Mouse (Mus musculus) midbrain, embryonic 15.5 days (tissue): ENCODE data around the gene Calm2. TPM values are rescaled to one million over a fixed set of nuclear protein-coding genes. Genes with fewer than 3 reads are reported as not detected.

ENCODE experiments used
- ATAC-seq: fragments of 200-750 bp; cut with Nextera tagmentation; replicated peaks from 2 replicates; pipeline ENCODE4 v1.8.0; 2017; ENCODE audit warnings: moderate TSS enrichment
- H3K27ac ChIP-seq: fragments of 300-500 bp; sonication (generic); 2 replicates; pipeline ENCODE4 v1.5.1; 2015; ENCODE audit warnings: mild to moderate bottlenecking, inconsistent platforms
- H3K27me3 ChIP-seq: fragments of 300-500 bp; sonication (generic); replicated peaks from 2 replicates; pipeline ENCODE4 v1.6.1; 2015; ENCODE audit warnings: inconsistent platforms
- H3K36me3 ChIP-seq: fragments of 300-500 bp; sonication (generic); replicated peaks from 2 replicates; pipeline ENCODE4 v1.6.1; 2015; ENCODE audit warnings: inconsistent platforms
- H3K4me1 ChIP-seq: fragments of 300-500 bp; sonication (generic); 2 replicates; pipeline ENCODE4 v1.6.1; 2015; ENCODE audit warnings: inconsistent platforms
- H3K4me2 ChIP-seq: fragments of 300-500 bp; sonication (generic); 2 replicates; pipeline ENCODE4 v1.6.1; 2015; ENCODE audit warnings: inconsistent platforms, mild to moderate bottlenecking, moderate library complexity
- H3K4me3 ChIP-seq: fragments of 300-500 bp; sonication (generic); 2 replicates; pipeline ENCODE4 v1.5.1; 2015; ENCODE audit warnings: mild to moderate bottlenecking, inconsistent platforms
- H3K9ac ChIP-seq: fragments of 300-500 bp; sonication (generic); 2 replicates; pipeline ENCODE4 v1.6.1; 2015; ENCODE audit warnings: mild to moderate bottlenecking, inconsistent platforms
- H3K9me3 ChIP-seq: fragments of 300-500 bp; sonication (generic); 2 replicates; pipeline ENCODE4 v1.6.1; 2016; ENCODE audit warnings: inconsistent platforms
- WGBS: fragments of 180-500 bp; shearing (Covaris S2); methylation state at CpG from one replicate; pipeline ENCODE4 v1.1.7; 2015; ENCODE audit warnings: mixed read lengths; 5-methylcytosine and 5-hydroxymethylcytosine counted together
- polyA plus RNA-seq: library from polyadenylated mRNA; unstranded; fragments of >200 nt; fragmentation: Nextera tagmentation; extraction: Ambion mirVana; gene quantifications from 2 replicates; pipeline ENCODE4 v1.2.1, GENCODE M21; 2015

Gene Calm2
- polyA plus RNA-seq, 1 experiment from 2014 or later: 1,975 TPM

DNA sequence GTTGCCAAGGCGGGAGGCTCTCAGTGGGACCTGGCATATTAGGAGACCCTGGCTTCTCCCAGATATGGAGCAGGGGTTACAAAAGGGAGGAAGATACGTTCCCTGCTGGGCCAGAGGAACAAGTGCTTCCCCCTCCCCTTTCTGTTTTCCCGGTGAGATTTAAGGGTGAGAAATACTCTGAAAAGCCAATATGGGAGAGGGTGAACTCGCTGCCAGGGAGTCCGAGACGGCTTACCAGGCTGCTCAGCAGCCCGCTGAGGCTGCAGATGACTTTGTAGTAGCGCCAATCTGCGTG, 26.7 kb upstream of the Calm2 start:
- H3K9me3 ChIP-seq: no peaks in the 10 kb centered on the region
- H3K4me2 ChIP-seq: peak overlapping the region; percentile 45
- peak overlapping the region; percentile 4 for H3K9ac ChIP-seq
- H3K27ac ChIP-seq: peak overlapping the region; percentile 51
- peak overlapping the region; percentile 25 for H3K4me3 ChIP-seq
- peaks cover 15% of the 10 kb centered on the region for H3K4me1 ChIP-seq
- 9% methylated on average over 9 of the region's 9 CpGs for WGBS
- peak; percentile 3; the same call in 1 of the 2 replicates for ATAC-seq
- H3K27me3 ChIP-seq: no peaks in the 10 kb centered on the region
- H3K36me3 ChIP-seq: no peaks in the 10 kb centered on the region

- peaks cover 14% of the 10 kb centered on the region for H3K4me1 ChIP-seq
- H3K4me3 ChIP-seq: no peak overlapping the region
- H3K27ac ChIP-seq: peak overlapping the region; percentile 51; the same call in 1 of the 2 replicates
- WGBS: 65% methylated on average over 10 of the region's 10 CpGs
- no peak overlapping the region for H3K9ac ChIP-seq
- H3K27me3 ChIP-seq: no peaks in the 10 kb centered on the region
- H3K36me3 ChIP-seq: no peaks in the 10 kb centered on the region
- no peaks in the 10 kb centered on the region for H3K9me3 ChIP-seq
- no peak for ATAC-seq
- peak overlapping the region; percentile 45; the same call in 1 of the 2 replicates for H3K4me2 ChIP-seq
Observed at GRCm38 (mm10) chr17:87472879-87473278, 26.1 kb upstream of the Calm2 start.

- H3K9me3 ChIP-seq: no peaks in the 10 kb centered on the region
- H3K27ac ChIP-seq: no peak overlapping the region
- H3K36me3 ChIP-seq: no peaks in the 10 kb centered on the region
- no peak for ATAC-seq
- peaks cover 11% of the 10 kb centered on the region for H3K4me1 ChIP-seq
- no peak overlapping the region for H3K4me3 ChIP-seq
- WGBS: 65% methylated on average over 6 of the region's 6 CpGs
- no peak overlapping the region for H3K4me2 ChIP-seq
- H3K9ac ChIP-seq: no peak overlapping the region
- no peaks in the 10 kb centered on the region for H3K27me3 ChIP-seq
Observed at GRCm38 (mm10) chr17:87471661-87472060, 24.9 kb upstream of the Calm2 start.

DNA sequence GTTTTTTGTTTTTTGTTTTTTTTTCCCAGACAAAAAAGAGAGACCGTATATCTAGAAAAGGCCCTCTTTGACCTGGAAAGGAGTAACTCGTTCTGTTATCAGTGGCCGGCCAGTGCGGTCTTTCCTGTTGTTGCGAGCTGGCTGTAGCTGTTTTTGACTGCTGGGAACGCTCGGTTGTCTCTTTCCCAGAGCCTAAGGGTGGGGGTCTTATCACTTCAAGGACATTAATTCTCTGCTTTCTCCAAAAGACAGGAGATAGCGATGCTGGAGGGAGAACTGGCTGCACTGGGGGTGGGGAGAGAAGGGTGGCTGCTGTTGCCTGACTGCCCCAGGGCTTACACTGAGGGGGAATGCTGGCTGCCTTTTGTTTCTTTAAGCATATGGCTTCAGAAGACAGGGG, 24.1 kb upstream of the Calm2 start:
- no peak for ATAC-seq
- Histone ChIP-seq H3K36me3 (no peaks in the 10 kb centered on the region), H3K27me3 (no peaks in the 10 kb centered on the region), H3K4me3 (no peak overlapping the region), H3K9ac (no peak overlapping the region), H3K4me2 (no peak overlapping the region), H3K9me3 (no peaks in the 10 kb centered on the region), H3K27ac (no peak overlapping the region), H3K4me1 (peaks cover 11% of the 10 kb centered on the region)
- 71% methylated on average over 8 of the region's 8 CpGs for WGBS

DNA sequence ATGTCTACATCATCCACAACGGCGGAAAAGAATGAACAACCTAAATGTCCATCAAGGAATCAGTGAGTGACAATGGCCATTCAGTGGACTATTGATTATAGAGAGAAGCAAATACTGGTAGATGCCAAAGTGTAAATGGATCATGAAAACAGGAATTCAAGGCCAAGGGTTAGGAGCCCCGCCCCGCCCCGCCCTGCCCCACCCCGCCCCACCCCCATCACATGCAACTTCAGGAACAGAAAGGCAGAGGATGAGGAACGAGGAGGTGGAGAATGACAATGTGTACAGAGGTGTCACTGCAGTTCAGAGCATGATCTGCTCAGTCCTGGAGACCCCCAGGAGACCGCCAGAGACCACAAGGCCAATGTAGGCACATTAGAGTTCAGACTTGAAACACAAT, 23.5 kb upstream of the Calm2 start:
- no peak overlapping the region for H3K9ac ChIP-seq
- 77% methylated on average over 8 of the region's 8 CpGs for WGBS

GRCm38 (mm10) chr17:87469428-87469827, 22.7 kb upstream of the Calm2 start:
- no peak overlapping the region for H3K4me2 ChIP-seq
- H3K9me3 ChIP-seq: no peaks in the 10 kb centered on the region
- no peak overlapping the region for H3K9ac ChIP-seq
- no peaks in the 10 kb centered on the region for H3K36me3 ChIP-seq
- H3K27me3 ChIP-seq: no peaks in the 10 kb centered on the region
- WGBS: 83% methylated on average over 8 of the region's 8 CpGs
- H3K4me3 ChIP-seq: no peak overlapping the region
- H3K27ac ChIP-seq: no peak overlapping the region
- H3K4me1 ChIP-seq: peaks cover 11% of the 10 kb centered on the region
- ATAC-seq: no peak

More for the DNA sequence above, 23.5 kb upstream of the Calm2 start:
- no peak for ATAC-seq
- Histone ChIP-seq H3K4me3 (no peak overlapping the region), H3K9me3 (no peaks in the 10 kb centered on the region), H3K36me3 (no peaks in the 10 kb centered on the region), H3K4me1 (peaks cover 11% of the 10 kb centered on the region), H3K27me3 (no peaks in the 10 kb centered on the region), H3K27ac (no peak overlapping the region), H3K4me2 (no peak overlapping the region)

DNA sequence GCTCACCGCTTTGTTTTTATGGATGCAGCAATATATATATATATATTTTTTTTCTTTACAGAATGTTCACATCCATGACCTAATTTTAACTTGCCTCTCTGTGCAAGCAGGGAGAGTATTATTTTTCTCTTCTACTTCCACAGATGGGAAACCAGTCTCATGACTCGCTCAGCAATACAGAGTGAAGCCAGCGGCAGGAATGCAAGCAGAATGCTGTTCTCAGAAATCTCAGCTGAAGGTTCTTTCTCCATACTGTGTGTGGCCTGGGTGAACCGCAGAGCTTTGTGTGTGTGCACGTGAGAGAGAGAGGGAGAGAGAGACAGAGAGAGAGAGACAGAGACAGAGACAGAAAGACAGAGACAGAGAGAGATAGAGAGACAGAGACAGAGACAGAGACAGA, 21.9 kb upstream of the Calm2 start:
- Histone ChIP-seq H3K9me3 (no peaks in the 10 kb centered on the region), H3K4me1 (peaks cover 6% of the 10 kb centered on the region), H3K36me3 (no peaks in the 10 kb centered on the region), H3K9ac (no peak overlapping the region), H3K27me3 (no peaks in the 10 kb centered on the region), H3K4me3 (no peak overlapping the region), H3K27ac (no peak overlapping the region), H3K4me2 (no peak overlapping the region)
- no peak for ATAC-seq
- 84% methylated on average over 5 of the region's 5 CpGs for WGBS

DNA sequence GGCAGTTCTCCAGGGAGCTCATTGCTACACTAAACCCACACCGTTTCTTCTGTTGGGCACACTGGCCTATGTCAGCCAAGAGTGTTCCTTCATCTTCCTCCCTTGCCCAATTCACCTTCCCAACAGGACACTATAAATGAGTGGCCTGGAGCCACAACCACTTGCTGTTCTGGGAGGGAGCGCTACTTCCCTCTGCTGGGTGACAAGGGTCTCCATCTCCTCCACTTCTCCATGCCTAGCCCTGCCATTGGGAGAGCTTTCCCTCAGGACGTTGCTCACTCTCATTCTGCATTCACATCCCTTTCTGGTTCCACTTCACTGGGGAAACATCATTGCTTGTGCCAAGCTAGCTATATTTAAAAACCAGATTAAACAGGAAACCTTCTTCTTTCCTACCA, 14.8 kb upstream of the Calm2 start:
- Histone ChIP-seq H3K36me3 (no peaks in the 10 kb centered on the region), H3K9me3 (no peaks in the 10 kb centered on the region), H3K27me3 (no peaks in the 10 kb centered on the region), H3K27ac (no peak overlapping the region), H3K4me1 (peaks cover 39% of the 10 kb centered on the region), H3K4me2 (no peak overlapping the region), H3K4me3 (no peak overlapping the region), H3K9ac (no peak overlapping the region)
- WGBS: 39% methylated on average over 3 of the region's 3 CpGs
- ATAC-seq: peak; percentile 40; the same call in 1 of the 2 replicates

- no peaks in the 10 kb centered on the region for H3K27me3 ChIP-seq
- peak overlapping the region; percentile 39; the same call in 1 of the 2 replicates for H3K27ac ChIP-seq
- no peaks in the 10 kb centered on the region for H3K36me3 ChIP-seq
- peak; percentile 46 for ATAC-seq
- H3K9me3 ChIP-seq: no peaks in the 10 kb centered on the region
- peak overlapping the region; percentile 10; the same call in 1 of the 2 replicates for H3K4me2 ChIP-seq
- H3K4me1 ChIP-seq: peaks cover 39% of the 10 kb centered on the region
- no peak overlapping the region for H3K4me3 ChIP-seq
- 18% methylated on average over 17 of the region's 17 CpGs for WGBS
- no peak overlapping the region for H3K9ac ChIP-seq
Observed at GRCm38 (mm10) chr17:87460669-87461498, 14.1 kb upstream of the Calm2 start.

DNA sequence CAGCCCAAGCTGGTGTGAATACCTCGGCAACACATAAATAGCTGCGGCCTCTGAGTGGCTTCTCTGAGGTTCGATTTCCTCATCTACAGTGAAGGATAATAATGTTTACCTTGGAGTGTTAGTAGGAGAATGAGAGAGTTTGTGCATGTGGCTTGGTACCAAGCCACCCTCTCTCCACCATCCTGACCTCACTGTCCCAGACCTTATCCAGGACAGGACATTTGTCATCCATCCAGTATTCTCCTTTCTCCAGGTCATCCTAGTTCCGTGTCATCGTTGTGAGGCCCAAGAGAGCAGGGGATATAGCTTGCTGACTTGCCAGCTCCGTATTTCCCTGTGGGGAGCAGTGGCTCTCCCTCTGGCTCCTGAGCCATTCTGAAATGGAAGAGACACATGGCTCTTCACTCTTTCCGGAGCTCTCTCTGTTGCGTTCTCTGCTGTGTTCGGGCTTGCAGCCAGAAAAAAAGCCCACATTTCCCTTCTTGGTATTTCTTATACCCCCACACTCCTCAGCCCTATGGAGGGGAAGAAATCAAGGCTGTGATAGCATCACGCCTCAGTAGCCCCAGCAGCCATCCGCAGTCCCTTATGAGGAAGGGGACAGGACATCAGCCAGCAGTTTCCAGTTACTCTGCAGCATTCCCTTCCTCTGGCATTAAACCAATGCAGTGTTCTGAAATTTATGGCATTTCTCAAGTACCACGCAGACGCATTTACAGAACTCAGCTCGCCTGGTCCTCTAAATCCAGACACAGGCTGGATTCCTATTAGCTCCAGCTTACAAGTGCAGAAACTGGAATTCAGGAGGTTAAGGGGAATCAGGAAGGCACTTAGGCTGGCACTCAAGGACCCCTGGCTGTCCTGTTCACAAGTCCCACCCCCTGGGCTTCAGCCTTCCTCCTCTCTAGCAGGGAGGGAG, 13.3 kb upstream of the Calm2 start:
- peak overlapping the region; percentile 10; the same call in 1 of the 2 replicates for H3K4me2 ChIP-seq
- H3K4me1 ChIP-seq: peaks cover 39% of the 10 kb centered on the region
- no peaks in the 10 kb centered on the region for H3K27me3 ChIP-seq
- no peaks in the 10 kb centered on the region for H3K36me3 ChIP-seq
- 0 out of 2 replicates have a peak, but pooled peaks have one; percentile 49 for ATAC-seq
- WGBS: 16% methylated on average over 14 of the region's 14 CpGs
- H3K4me3 ChIP-seq: no peak overlapping the region
- H3K27ac ChIP-seq: peak overlapping the region; percentile 36
- no peaks in the 10 kb centered on the region for H3K9me3 ChIP-seq
- no peak overlapping the region for H3K9ac ChIP-seq

GRCm38 (mm10) chr17:87458911-87459749, 12.4 kb upstream of the Calm2 start:
- 7% methylated on average over 13 of the region's 17 CpGs for WGBS
- peak overlapping the region; percentile 36 for H3K27ac ChIP-seq

More at GRCm38 (mm10) chr17:87458911-87459749, 12.4 kb upstream of the Calm2 start:
- H3K27me3 ChIP-seq: no peaks in the 10 kb centered on the region
- peaks cover 39% of the 10 kb centered on the region for H3K4me1 ChIP-seq
- H3K36me3 ChIP-seq: no peaks in the 10 kb centered on the region
- H3K9me3 ChIP-seq: no peaks in the 10 kb centered on the region
- H3K4me3 ChIP-seq: no peak overlapping the region
- H3K9ac ChIP-seq: no peak overlapping the region
- H3K4me2 ChIP-seq: 0 out of 2 replicates have a peak overlapping the region, but pooled peaks have one; percentile 3
- no peak; the same call in 1 of the 2 replicates for ATAC-seq
